Mouse (Mus musculus): Measurements from ENCODE around the gene Tigar.

- TF ChIP-seq POLR2A (IDR thresholded peaks at IDR 0.05; ENCODE audit: extremely low read depth, insufficient read depth, low read length): no peak
- TF ChIP-seq CTCF (IDR thresholded peaks at IDR 0.05; ENCODE audit: low read depth, low read length): no peak
These were observed 22.6 kb upstream of the Tigar start for GRCm38 (mm10) chr6:127131946-127132345.

Data from liver, adult 2 months (tissue).